Mouse (Mus musculus) olfactory bulb, adult 2 months (tissue): ENCODE measurements around the gene Shank2. TPM values are rescaled to one million over a fixed set of nuclear protein-coding genes. Genes with fewer than 3 reads are reported as not detected.

Source experiments
- H3K27ac ChIP-seq: fragments of 200-500 bp; 2 replicates; pipeline ENCODE4 v1.5.1; 2012; ENCODE audit warnings: low read depth, low read length; ENCODE audit not compliant: insufficient read depth
- H3K4me1 ChIP-seq: fragments of 200-500 bp; 2 replicates; pipeline ENCODE4 v1.6.1; 2012; ENCODE audit warnings: low read length; ENCODE audit not compliant: control insufficient read depth, insufficient read depth
- H3K4me3 ChIP-seq: fragments of 200-500 bp; 2 replicates; pipeline ENCODE4 v1.5.1; 2012; ENCODE audit warnings: mild to moderate bottlenecking, low read depth, low read length, moderate library complexity; ENCODE audit not compliant: insufficient read depth
- CTCF ChIP-seq: fragments of 200-500 bp; IDR thresholded peaks from 2 replicates; pipeline ENCODE4 v1.5.1; 2012; ENCODE audit warnings: low read depth, mild to moderate bottlenecking, low read length, moderate library complexity; ENCODE audit not compliant: insufficient read depth
- POLR2A ChIP-seq: fragments of 200-500 bp; IDR thresholded peaks from 2 replicates; pipeline ENCODE4 v1.6.1; 2012; ENCODE audit warnings: mild to moderate bottlenecking, low read depth, low read length, moderate library complexity; ENCODE audit not compliant: insufficient read depth
- WGBS: fragments of 180-500 bp; shearing (Covaris S2); methylation state at CpG from one replicate; pipeline ENCODE4 v1.1.7; 2018; 5-methylcytosine and 5-hydroxymethylcytosine counted together
- polyA plus RNA-seq: library from polyadenylated mRNA; stranded (reverse); fragments of >200 nt; gene quantifications from 2 replicates; pipeline ENCODE4 v1.2.4, GENCODE M21; 2012; ENCODE audit warnings: low replicate concordance; ENCODE audit not compliant: missing spikeins, insufficient read depth, insufficient read length

The Shank2 gene
- polyA plus RNA-seq, 1 experiment, result 53.3 TPM

DNA sequence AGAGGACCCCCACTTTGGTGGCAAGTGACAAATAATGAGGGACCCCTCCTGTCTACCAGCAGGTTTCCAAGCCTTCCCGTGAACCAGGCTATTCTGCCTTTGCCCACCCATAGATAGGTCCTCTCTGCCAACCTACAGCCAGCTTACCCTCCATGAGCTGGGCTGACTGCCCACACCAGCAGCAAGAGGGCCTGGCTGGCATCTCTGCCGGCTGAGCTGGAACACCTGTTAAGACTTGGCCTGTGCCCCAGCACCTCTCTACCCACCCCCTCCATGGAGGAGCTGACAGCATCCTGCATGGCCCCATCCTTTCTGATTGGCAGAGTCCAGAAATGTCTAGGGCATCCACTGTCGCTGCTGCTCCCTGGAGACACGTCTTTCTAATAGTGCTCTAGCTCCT, 277.0 kb downstream of the Shank2 start:
- H3K4me3 ChIP-seq, result no peak overlapping the region
- 43% methylated on average over 4 of the region's 4 CpGs for WGBS
- no peak overlapping the region for H3K27ac ChIP-seq

GRCm38 (mm10) chr7:144283701-144284100, 282.0 kb downstream of the Shank2 start:
- TF ChIP-seq POLR2A (no peak), CTCF (no peak)
- peak overlapping the region; percentile 54 for H3K4me3 ChIP-seq
- peak overlapping the region; percentile 91 for H3K27ac ChIP-seq
- 11% methylated on average over 6 of the region's 6 CpGs for WGBS
- H3K4me1 ChIP-seq, result peaks cover 48% of the 10 kb centered on the region

More for the DNA sequence above, 277.0 kb downstream of the Shank2 start:
- TF ChIP-seq CTCF (no peak), POLR2A (no peak)
- peaks cover 45% of the 10 kb centered on the region for H3K4me1 ChIP-seq

GRCm38 (mm10) chr7:144284241-144285065, 282.7 kb downstream of the Shank2 start:
- Histone ChIP-seq H3K4me3 (peak overlapping the region; percentile 54), H3K27ac (peak overlapping the region; percentile 91), H3K4me1 (peaks cover 43% of the 10 kb centered on the region)
- TF ChIP-seq POLR2A (no peak), CTCF (no peak)
- WGBS, result 3% methylated on average over 45 of the region's 45 CpGs

DNA sequence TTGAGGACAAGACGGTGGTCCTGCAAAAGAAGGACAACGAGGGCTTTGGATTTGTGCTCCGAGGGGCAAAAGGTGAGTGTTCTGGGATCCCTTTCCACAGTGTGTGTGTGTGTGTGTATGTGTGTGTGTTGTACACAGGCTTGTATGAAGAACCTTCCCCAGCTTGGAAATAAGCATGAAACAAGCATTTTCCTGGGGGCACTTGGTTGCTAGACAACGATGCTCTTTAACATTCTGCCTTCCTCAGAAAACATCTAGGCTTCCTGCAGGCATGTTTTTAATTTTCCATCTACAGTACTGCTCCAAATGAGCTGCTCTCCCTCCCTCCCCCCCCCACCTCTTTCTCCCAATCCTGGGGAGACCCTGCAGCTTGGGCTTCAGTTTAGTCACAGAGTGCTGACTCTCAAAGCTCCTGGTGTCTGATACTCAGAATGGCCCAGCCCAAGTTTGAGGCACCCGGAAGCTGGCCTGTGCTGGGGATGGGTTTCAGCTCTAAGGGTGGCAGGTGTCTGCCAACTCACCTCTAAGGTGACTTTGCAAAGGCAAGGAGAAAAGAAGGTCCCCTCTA, 283.4 kb downstream of the Shank2 start:
- 11% methylated on average over 5 of the region's 5 CpGs for WGBS
- H3K4me1 ChIP-seq, result peaks cover 47% of the 10 kb centered on the region
- TF ChIP-seq CTCF (no peak), POLR2A (no peak)
- H3K4me3 ChIP-seq, result peak overlapping the region; percentile 54
- H3K27ac ChIP-seq, result peak overlapping the region; percentile 86

DNA sequence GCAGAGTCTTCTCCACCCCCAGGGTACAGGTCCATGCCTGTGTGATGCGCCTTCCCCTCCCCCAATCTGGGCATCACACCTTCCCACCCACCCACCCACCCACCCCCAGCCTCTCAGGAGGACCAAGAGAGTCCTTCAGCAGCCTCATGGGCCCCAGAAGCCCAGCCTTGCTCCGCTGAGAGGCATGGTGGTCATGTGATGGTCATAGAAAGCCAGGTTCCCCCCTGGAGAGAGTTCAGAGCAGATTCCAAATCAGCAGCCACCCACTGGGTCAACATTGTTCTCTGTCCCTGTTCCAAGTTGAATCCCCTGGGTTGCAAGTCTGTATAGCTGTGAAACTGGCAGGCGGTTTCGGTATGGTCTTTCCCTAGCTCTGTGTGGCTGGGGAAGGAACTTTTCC, 284.2 kb downstream of the Shank2 start:
- TF ChIP-seq POLR2A (no peak), CTCF (no peak)
- H3K27ac ChIP-seq, result no peak overlapping the region
- H3K4me1 ChIP-seq, result peaks cover 48% of the 10 kb centered on the region
- H3K4me3 ChIP-seq, result peak overlapping the region; percentile 54
- WGBS, result 67% methylated on average over 4 of the region's 4 CpGs

GRCm38 (mm10) chr7:144287991-144288390, 286.3 kb downstream of the Shank2 start:
- H3K27ac ChIP-seq, result no peak overlapping the region
- no peak overlapping the region for H3K4me3 ChIP-seq
- H3K4me1 ChIP-seq, result peaks cover 42% of the 10 kb centered on the region
- 33% methylated on average over 6 of the region's 6 CpGs for WGBS
- no peak for TF ChIP-seq CTCF
- TF ChIP-seq POLR2A, result no peak

- WGBS, result 21% methylated on average over 7 of the region's 7 CpGs
- TF ChIP-seq CTCF, result no peak
- no peak for TF ChIP-seq POLR2A
- H3K27ac ChIP-seq, result no peak overlapping the region
- peaks cover 29% of the 10 kb centered on the region for H3K4me1 ChIP-seq
- H3K4me3 ChIP-seq, result no peak overlapping the region
These were observed 289.8 kb downstream of the Shank2 start for GRCm38 (mm10) chr7:144291478-144291877.

DNA sequence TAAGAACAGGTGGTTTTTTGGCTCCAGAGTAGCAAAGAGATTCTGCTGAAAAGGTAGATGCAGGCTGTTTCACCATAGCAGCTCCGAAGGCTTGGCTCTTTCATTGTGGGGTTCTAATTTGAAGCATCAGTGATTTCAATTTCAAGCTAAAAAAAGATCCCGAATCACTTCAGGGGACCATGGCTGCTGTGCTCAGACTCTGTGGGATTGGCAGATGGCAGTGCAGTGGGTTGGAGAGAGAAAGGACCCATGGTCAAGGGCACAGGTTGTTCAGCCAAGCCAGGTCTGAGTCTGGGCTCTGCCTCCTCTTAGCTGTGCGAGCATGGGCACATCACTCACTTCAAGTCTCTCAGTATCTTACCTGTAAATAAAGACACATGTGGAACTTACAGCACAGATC, 291.9 kb downstream of the Shank2 start:
- H3K27ac ChIP-seq, result no peak overlapping the region
- H3K4me1 ChIP-seq, result peaks cover 20% of the 10 kb centered on the region
- TF ChIP-seq CTCF (no peak), POLR2A (no peak)
- 73% methylated on average over 3 of the region's 3 CpGs for WGBS
- no peak overlapping the region for H3K4me3 ChIP-seq
